Mouse (Mus musculus) lung, adult 2 months (tissue): ENCODE results near the gene Hmgb1. TPM values are rescaled to one million over a fixed set of nuclear protein-coding genes. Genes with fewer than 3 reads are reported as not detected.

Source experiments
- DNase-seq: peaks from one replicate; pipeline ENCODE4 v3.0.0; 2022
- H3K4me1 ChIP-seq: fragments of 200-500 bp; 2 replicates; pipeline ENCODE4 v1.6.1; 2011; ENCODE audit warnings: low read length; ENCODE audit not compliant: control insufficient read depth, insufficient read depth
- H3K4me3 ChIP-seq: fragments of 200-500 bp; replicated peaks from 2 replicates; pipeline ENCODE3; 2011; ENCODE audit warnings: low read depth, mild to moderate bottlenecking, control low read depth, low read length; ENCODE audit errors: extremely low read depth
- CTCF ChIP-seq: fragments of 200-500 bp; IDR thresholded peaks from 2 replicates; pipeline ENCODE4 v1.5.1; 2011; ENCODE audit warnings: mild to moderate bottlenecking, low read length, control low read depth; ENCODE audit not compliant: insufficient read depth
- POLR2A ChIP-seq: fragments of 200-500 bp; IDR thresholded peaks from 2 replicates; pipeline ENCODE4 v1.6.1; 2011; ENCODE audit warnings: low read depth, mild to moderate bottlenecking, control low read depth, low read length, borderline replicate concordance; ENCODE audit errors: extremely low read depth
- WGBS: fragments of 180-500 bp; shearing (Covaris S2); methylation state at CpG from one replicate; pipeline ENCODE4 v1.1.7; 2018; 5-methylcytosine and 5-hydroxymethylcytosine counted together
- polyA plus RNA-seq: library from polyadenylated mRNA; depleted of rRNA; stranded (reverse); fragments of >200 nt; gene quantifications from 2 replicates; pipeline ENCODE4 v1.2.3, GENCODE M21; 2012

The Hmgb1 gene
- polyA plus RNA-seq, 1 experiment: 38.2 TPM

GRCm38 (mm10) chr5:149137447-149137846, 46.8 kb downstream of the Hmgb1 start:
- Histone ChIP-seq H3K4me3 (no peak overlapping the region), H3K4me1 (no peaks in the 10 kb centered on the region)
- no peak for TF ChIP-seq POLR2A
- TF ChIP-seq CTCF: no peak
- no peak for DNase-seq
- 30% methylated on average over 3 of the region's 3 CpGs for WGBS

- Histone ChIP-seq H3K4me1 (no peaks in the 10 kb centered on the region), H3K4me3 (no peak overlapping the region)
- 51% methylated on average over 4 of the region's 4 CpGs for WGBS
- DNase-seq: no peak
- TF ChIP-seq CTCF (no peak), POLR2A (no peak)
These were observed 47.3 kb downstream of the Hmgb1 start for GRCm38 (mm10) chr5:149136933-149137365.

- Histone ChIP-seq H3K4me3 (no peak overlapping the region), H3K4me1 (no peaks in the 10 kb centered on the region)
- no peak for TF ChIP-seq POLR2A
- TF ChIP-seq CTCF: no peak
- 73% methylated on average over 10 of the region's 10 CpGs for WGBS
- no peak for DNase-seq
These were observed 48.6 kb downstream of the Hmgb1 start for GRCm38 (mm10) chr5:149135455-149136354.

- no peak for DNase-seq
- no peaks in the 10 kb centered on the region for H3K4me1 ChIP-seq
- no peak for TF ChIP-seq CTCF
- TF ChIP-seq POLR2A: no peak
- H3K4me3 ChIP-seq: no peak overlapping the region
- 64% methylated on average over 10 of the region's 10 CpGs for WGBS
These were observed 49.4 kb downstream of the Hmgb1 start for GRCm38 (mm10) chr5:149134751-149135454.

GRCm38 (mm10) chr5:149128473-149128872, 55.8 kb downstream of the Hmgb1 start:
- DNase-seq: no peak
- H3K4me1 ChIP-seq: no peaks in the 10 kb centered on the region
- WGBS: 66% methylated on average over 15 of the region's 15 CpGs
- H3K4me3 ChIP-seq: no peak overlapping the region
- TF ChIP-seq POLR2A (no peak), CTCF (no peak)

- 88% methylated on average over 6 of the region's 6 CpGs for WGBS
- H3K4me3 ChIP-seq: no peak overlapping the region
- no peaks in the 10 kb centered on the region for H3K4me1 ChIP-seq
- no peak for DNase-seq
- TF ChIP-seq CTCF (no peak), POLR2A (no peak)
These were observed 60.5 kb downstream of the Hmgb1 start for GRCm38 (mm10) chr5:149123795-149124194.

- Histone ChIP-seq H3K4me1 (no peaks in the 10 kb centered on the region), H3K4me3 (no peak overlapping the region)
- WGBS: 74% methylated on average over 16 of the region's 16 CpGs
- no peak for DNase-seq
- no peak for TF ChIP-seq POLR2A
- no peak for TF ChIP-seq CTCF
These were observed 64.9 kb downstream of the Hmgb1 start for GRCm38 (mm10) chr5:149119341-149119881.

GRCm38 (mm10) chr5:149117815-149118547, 66.3 kb downstream of the Hmgb1 start:
- no peak for TF ChIP-seq CTCF
- TF ChIP-seq POLR2A: no peak
- H3K4me3 ChIP-seq: no peak overlapping the region
- H3K4me1 ChIP-seq: no peaks in the 10 kb centered on the region
- DNase-seq: no peak
- WGBS: 50% methylated on average over 7 of the region's 7 CpGs

GRCm38 (mm10) chr5:149114587-149114986, 69.7 kb downstream of the Hmgb1 start:
- Histone ChIP-seq H3K4me1 (no peaks in the 10 kb centered on the region), H3K4me3 (no peak overlapping the region)
- no peak for DNase-seq
- no peak for TF ChIP-seq POLR2A
- no peak for TF ChIP-seq CTCF
- WGBS: 80% methylated on average over 9 of the region's 9 CpGs

GRCm38 (mm10) chr5:149114034-149114433, 70.3 kb downstream of the Hmgb1 start:
- 83% methylated on average over 7 of the region's 7 CpGs for WGBS
- DNase-seq: no peak
- no peak overlapping the region for H3K4me3 ChIP-seq
- no peak for TF ChIP-seq CTCF
- TF ChIP-seq POLR2A: no peak
- no peaks in the 10 kb centered on the region for H3K4me1 ChIP-seq
